Mouse (Mus musculus): ENCODE results near the gene Gtpbp1.

Gene Gtpbp1

DNA sequence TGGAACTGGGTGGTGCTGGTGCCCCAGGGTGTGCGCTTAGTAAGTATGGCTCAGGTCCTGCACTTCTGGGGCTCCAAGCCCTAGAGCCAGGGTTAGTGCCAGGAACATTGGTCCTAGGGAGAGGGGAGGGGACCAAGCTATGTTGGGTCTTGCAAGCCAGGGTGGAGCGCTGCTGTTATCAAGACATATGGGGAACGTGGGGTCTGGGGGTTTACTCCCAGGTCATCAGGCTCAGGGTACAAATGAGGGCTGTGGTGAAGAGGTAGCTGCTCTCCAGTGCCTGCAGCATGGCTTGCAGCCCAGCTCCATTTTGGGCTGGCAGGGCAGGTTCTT, 62.7 kb downstream of the Gtpbp1 start:
- no peak for DNase-seq (ENCODE audit: low read depth, low spot score)

DNA sequence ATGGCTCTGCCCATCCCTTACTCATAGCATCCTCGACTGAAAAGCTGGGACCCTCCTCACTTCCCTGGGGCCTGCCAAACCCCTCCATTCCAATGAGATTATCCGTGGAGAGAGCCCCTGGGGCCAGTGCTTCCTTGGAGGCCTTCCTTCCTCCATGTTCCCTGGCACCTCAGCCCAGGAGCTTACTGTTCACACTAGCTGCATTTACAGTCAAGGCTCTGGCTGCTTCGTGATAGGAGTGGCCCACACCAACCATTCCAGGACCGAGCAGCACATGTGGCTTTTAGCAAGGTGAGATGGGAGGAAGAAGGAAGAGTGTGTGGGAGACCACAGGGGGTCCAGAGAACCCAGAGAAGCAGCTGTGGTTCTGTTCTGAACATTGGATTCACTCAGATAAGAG, 63.2 kb downstream of the Gtpbp1 start:
- DNase-seq (ENCODE audit: low read depth, low spot score): no peak

DNA sequence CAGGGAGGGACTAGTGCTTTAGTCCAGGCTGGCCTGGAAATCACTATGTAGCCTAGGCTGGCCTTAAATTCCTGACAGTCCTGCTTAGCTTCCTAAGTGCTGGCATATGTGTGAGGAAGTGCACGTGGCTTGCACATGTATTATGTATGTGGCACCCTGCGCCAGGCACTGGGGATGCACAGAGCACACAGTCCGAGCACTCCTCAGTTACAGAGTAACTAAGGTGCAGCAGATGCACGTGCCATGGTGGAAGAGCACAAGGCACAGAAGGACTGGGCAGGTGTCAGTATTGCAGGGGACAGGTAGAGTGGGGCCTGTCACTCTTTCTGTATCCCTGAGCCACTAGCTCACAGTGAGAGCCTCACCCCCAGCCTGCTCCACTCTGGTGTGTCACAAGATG, 64.5 kb downstream of the Gtpbp1 start:
- DNase-seq (ENCODE audit: low read depth, low spot score): no peak

DNA sequence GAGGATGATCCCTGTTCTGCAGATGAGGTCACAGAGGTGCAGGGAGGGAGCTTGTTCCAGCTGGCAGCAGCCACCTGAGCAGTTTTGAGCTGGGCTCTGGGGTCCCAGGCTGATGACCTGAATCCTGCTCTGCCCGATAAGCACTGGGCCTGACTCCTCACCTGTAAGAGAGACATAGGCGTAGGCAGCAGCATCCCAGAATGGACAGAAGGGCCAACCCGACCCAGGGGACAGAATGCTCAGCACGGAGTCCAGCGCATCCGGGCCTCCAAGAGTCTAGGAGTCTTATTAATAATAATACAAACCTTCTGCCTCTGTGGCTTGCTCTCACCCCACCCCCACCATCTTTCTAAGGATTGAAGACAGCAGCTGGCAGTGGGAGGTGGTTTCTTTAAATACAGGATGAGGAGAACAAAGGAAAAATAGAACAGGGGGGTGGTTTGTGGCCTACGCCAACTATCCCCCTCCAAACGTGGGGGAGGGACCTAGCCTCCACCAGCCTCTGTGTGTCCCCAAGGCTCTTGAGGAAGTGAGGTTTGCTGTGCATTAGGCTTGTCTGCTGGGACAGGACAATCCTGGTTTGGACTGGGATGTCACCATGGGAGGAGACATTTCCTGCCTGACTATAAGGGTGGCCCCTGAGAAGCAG, 65.5 kb downstream of the Gtpbp1 start:
- no peak for DNase-seq (ENCODE audit: low read depth, low spot score)

DNA sequence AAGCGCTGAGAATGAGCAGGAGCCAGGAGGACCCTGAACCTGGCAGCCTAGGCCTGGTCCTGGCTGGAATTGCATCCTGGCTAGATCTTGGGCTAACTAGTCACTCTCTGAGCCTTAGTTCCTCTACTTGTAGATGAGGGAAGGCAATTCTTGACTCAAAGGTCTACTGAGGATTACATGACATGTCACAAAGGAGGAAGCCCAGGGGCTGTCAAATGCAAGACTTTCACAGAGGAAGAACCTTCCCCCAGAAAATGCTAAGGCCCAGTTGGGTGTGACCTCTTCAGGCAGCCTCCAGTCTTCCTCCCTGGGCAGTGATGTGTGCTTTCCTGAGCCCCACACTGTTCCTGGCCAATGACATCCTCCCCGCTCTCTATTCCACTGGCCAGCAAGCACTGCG, 66.5 kb downstream of the Gtpbp1 start:
- no peak for DNase-seq (ENCODE audit: low read depth, low spot score)

DNA sequence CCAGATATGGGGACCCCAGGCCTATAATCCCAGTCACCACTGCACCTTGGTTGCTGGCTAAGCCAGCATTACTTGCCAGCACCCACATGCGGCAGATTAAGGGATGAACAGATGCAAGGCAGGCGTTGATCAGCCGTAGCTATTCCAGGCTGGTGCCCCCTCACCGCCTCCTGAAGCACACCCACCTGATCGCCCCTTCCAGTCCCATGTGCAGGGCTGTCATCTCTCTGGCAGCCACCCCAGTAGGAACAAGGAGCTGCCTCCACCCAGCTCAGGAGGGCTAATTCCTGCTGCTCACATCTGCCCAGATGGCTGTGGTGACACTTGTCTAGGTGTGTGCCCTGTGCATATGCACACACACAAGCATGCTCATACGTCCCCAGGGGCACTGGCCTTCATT, 70.3 kb downstream of the Gtpbp1 start:
- no peak for DNase-seq (ENCODE audit: low read depth, low spot score)

DNA sequence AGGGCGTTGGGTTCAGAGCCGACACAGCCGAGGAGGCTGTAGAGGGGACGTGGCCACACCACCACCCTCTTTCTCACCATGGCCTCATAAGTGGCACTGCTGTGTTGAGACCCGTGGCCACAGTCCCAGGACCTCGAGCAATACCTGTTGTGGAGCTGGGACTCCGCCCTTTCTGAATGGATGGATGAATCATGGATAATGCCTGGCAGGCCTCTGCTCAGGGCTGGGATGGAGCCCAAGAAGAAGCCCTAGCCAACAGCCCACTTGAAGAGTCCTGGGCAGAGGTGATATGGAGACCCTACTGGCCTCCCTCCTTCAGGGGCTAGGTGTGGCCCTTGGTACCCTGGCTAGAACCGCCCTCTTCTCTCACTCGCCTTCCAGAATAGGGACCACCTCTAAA, 72.4 kb downstream of the Gtpbp1 start:
- no peak for DNase-seq (ENCODE audit: low read depth, low spot score)

DNA sequence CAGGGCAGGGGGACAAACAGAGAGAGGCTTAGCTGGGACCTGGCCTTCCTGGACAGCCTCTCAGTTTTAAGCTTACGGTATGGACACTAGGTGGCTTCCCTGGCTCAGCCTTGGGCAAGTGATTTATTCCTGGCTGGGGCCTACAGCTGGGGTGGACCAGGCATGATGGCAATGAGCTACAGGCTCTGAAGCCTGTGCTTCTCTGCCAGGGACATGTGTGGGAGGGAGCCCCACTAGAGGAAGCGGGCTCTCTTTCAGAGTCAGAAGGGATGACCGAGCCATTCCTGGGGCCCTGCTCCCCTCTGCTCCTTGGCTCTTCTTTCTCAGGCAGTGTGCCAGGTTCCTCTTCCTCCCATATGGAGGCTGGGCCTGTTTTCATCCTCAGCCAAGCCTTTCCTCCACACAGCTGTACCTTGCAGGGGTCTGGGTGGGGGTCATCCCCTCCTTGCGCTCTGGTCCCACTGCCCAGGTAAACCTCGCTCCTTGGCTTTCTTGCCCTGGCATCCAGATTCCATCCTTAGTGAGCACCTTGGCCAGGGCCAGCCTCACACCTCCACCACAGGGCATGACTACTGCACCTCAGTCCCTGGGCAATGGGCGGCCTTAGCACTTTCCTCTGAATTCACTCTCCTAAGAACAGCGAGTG, 73.1 kb downstream of the Gtpbp1 start:
- no peak for DNase-seq (ENCODE audit: low read depth, low spot score)

DNA sequence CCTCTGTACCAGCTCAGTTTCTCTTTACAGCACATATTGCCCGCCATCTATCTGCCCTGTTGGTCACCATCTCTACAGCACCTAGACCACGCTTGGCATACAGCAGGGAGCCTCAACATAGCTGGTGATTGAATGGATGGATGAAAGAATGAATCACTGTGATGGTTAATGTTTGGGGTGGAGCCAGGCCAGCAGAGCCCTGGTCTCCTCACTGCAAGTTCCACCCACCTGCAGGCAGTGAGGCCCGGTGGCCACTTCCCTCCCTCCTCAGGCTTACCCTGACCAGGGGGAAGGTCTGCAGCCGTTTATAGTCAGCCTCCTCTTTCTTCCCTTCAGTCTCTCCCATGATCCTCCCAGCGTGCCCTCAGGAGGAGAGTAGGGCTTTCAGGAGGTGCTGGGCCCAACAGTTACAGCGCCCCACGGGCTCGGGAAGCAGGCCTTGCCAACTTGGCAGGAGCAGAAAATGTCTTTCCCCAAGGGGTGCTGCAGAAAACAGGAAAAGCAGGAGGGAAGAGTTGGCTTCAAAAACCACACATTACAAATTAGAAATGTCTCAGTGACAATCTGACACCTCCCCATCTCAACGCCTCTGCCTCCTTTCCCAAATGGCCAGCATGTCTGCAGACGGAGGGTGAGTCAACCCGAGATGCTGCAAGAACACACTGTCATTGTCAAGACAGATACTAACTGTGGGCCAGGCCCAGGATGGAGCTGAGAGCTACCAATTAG, 74.1 kb downstream of the Gtpbp1 start:
- no peak for DNase-seq (ENCODE audit: low read depth, low spot score)

DNA sequence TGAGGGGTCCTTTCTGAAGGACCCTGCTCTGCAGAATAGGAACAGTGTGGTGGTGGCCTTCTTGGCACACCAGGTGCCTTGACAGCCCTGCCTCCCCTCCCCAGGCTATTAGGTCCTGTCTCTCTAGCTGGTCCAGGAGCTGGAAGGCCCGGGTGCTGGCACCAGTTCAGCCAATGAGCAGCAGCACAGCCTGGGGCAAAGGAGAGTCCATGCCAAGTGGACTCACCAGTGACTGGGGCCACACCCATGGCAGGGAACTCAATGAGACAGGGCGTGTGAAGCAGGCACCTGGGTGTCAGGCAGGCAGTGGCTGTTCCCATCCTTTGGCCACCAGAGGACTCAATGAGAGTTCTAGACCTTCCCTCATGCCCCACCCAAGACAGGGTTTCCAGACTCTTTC, 74.7 kb downstream of the Gtpbp1 start:
- DNase-seq (ENCODE audit: low read depth, low spot score): no peak

DNA sequence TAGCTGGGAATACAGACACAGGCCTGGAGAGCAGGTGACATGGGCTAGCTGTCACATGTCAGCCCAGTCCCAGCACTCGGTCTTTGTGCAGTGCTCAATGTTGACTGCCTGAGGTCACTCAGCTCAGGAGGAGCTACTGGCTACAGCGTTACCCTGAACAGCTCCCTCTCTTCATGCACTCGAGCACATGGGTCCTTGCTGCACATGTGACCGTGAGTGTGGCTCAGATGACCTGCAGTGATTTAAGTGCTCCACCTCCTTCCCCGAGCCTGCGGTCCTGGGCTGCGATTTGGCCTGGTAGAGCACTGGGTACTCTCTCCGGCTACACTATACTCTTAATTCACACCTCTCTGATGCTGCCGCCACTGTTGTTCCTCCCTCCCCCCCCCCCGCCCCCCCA, 75.5 kb downstream of the Gtpbp1 start:
- DNase-seq (ENCODE audit: low read depth, low spot score): no peak

DNA sequence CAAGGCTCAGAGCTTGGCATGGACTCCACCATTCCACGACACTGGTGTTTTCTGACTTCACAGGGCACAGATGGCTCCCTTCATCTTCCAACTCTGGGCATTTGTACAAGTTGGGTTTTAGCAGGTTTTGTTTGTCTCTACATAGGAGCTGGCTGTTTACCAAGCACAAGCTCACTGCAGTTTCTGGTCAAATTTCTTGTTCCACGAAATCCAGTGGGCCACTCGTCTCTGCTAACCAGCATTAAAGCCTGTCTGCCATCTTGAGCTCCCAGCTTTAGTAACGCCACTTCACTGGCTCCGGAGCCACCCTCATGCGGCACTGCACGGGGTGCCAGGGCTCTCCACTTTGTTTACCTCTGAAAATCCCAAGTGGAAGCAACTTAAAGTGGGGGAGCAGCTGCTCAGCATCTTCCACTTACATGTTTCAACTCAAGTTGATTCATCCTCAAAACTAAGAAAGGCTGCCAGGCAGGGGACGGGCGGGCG, 76.0 kb downstream of the Gtpbp1 start:
- DNase-seq (ENCODE audit: low read depth, low spot score): no peak

DNA sequence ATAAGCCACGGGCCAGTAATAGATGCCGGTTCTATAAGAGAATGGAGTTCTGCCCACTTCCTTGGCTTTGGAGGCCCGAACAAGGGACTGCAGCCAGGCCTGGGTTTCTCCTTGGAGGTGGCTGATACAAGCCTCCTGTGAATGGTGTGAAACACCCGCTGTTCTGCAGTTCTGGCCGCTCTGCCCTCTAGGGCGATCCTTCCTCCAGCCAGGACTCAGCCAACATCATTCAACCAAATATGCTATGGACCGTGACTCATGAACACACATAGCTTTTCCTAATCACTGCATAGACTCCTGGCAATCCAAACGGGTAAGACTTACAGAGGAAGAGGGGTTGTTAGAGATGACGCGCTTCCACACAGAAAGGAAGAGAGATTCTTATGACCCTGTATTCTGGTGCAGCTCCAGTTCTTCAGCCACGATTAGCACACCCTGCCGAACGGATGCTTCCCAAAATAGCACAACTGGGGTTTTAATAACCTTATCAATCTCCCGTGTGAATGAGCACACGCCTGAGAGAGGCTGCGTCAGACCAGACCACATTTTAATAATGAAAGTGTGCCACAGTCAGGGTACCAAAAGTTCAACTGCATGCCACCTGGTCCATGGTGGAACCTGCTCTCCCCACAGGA, 76.8 kb downstream of the Gtpbp1 start:
- no peak for DNase-seq (ENCODE audit: low read depth, low spot score)

DNA sequence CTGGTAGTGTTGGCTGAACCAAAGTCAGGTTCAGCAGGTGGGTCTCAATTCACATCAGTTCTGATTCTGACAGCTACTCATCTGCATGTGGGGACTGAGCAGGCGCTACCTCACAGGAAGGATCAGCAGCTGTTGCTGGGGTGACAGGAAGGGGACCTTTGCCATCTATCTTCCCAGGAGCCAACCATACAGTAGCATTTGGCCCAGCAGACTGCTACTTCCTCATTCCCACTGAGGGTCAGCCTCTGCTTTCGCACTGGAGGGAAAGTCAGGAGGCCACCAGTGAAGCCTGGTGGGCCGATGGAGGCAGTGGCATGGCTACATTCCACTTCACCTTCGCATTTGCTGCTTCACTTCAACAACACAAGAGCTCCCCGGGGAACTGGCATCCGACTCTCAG, 77.7 kb downstream of the Gtpbp1 start:
- no peak for DNase-seq (ENCODE audit: low read depth, low spot score)

DNA sequence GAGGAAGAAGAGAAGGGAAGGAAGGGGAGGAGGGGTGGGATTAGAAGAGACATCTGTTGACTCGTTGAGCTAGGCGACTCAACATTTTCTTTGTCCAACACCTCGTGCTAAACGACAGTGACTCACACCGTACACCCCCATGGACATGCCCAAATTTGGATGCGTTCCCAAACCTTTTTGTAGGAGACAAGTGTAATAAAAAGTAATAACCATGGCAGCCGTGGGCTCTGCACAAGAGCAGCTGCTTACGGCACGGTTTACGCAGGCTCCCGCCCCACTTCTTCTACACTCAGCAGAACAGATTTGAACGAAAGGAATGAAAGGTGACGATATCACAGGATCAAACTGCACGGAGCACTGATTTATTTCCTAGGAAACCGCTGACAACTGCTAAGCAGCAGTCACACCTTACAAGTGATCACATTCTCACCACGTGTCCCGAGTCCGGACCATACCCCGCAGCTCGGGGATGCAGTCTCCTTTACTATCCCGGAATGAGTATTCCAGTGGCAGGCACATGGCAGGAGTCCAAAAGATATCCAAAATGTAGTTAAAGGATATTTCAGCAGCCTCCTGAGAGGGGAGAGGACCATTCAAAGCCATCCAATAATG, 80.1 kb downstream of the Gtpbp1 start:
- no peak for DNase-seq (ENCODE audit: low read depth, low spot score)
